Mouse (Mus musculus): ENCODE results near the gene Spg11.
"Not testable (repeated sequence)": the region's sequence is repeated elsewhere in the genome, so short reads cannot be mapped to it uniquely, and the experiment has no call there.

Spg11 gene

GRCm38 (mm10) chr2:122065200-122065969, 52.8 kb downstream of the Spg11 start:
- DNase-seq (ENCODE audit: low spot score) = peak; percentile 54

GRCm38 (mm10) chr2:122059365-122060115, 58.6 kb downstream of the Spg11 start:
- no peak for DNase-seq (ENCODE audit: low spot score)

GRCm38 (mm10) chr2:122043926-122044325, 74.3 kb downstream of the Spg11 start:
- no peak for DNase-seq (ENCODE audit: low spot score)

- DNase-seq (ENCODE audit: low spot score) = no peak
These were observed 82.1 kb downstream of the Spg11 start for GRCm38 (mm10) chr2:122036064-122036463.

GRCm38 (mm10) chr2:122031970-122032369, 86.2 kb downstream of the Spg11 start:
- DNase-seq (ENCODE audit: low spot score) = no peak

GRCm38 (mm10) chr2:122028756-122029700, 89.2 kb downstream of the Spg11 start:
- peak; percentile 64 for DNase-seq (ENCODE audit: low spot score)

- DNase-seq (ENCODE audit: low spot score) = peak; percentile 94
These were observed 90.1 kb downstream of the Spg11 start, which contains the start of gene Eif3j1 for GRCm38 (mm10) chr2:122027862-122028755. Gene Eif3j1 (plus strand): TSS chr2:122028546.

- DNase-seq (ENCODE audit: low spot score) = not testable (repeated sequence)
These were observed 91.1 kb downstream of the Spg11 start for GRCm38 (mm10) chr2:122027091-122027490.

- no peak for DNase-seq (ENCODE audit: low spot score)
These were observed 95.9 kb downstream of the Spg11 start for GRCm38 (mm10) chr2:122022284-122022683.

- DNase-seq (ENCODE audit: low spot score) = no peak
These were observed 99.5 kb downstream of the Spg11 start for GRCm38 (mm10) chr2:122018705-122019104.

- no peak for DNase-seq (ENCODE audit: low spot score)
These were observed 106.7 kb downstream of the Spg11 start for GRCm38 (mm10) chr2:122011441-122011840.

- DNase-seq (ENCODE audit: low spot score) = no peak
These were observed 109.4 kb downstream of the Spg11 start for GRCm38 (mm10) chr2:122008832-122009231.

Measured in embryo, embryonic 10 days (tissue).